Mouse (Mus musculus) stomach, embryonic 15.5 days (tissue): ENCODE data around the gene Tmem63b. TPM values are rescaled to one million over a fixed set of nuclear protein-coding genes. Genes with fewer than 3 reads are reported as not detected.

Source experiments
- ATAC-seq: fragments of 200-750 bp; cut with Nextera tagmentation; 2 replicates; pipeline ENCODE4 v1.8.0; 2017; ENCODE audit warnings: low read depth, moderate number of reproducible peaks, moderate TSS enrichment; ENCODE audit not compliant: insufficient read depth, low FRiP score
- H3K27ac ChIP-seq: fragments of 300-500 bp; sonication (generic); 2 replicates; pipeline ENCODE4 v1.5.1; 2015; ENCODE audit warnings: mild to moderate bottlenecking, inconsistent platforms
- H3K27me3 ChIP-seq: fragments of 300-500 bp; sonication (generic); replicated peaks from 2 replicates; pipeline ENCODE4 v1.6.1; 2015; ENCODE audit warnings: inconsistent platforms
- H3K36me3 ChIP-seq: fragments of 300-500 bp; sonication (generic); 2 replicates; pipeline ENCODE4 v1.6.1; 2015; ENCODE audit warnings: inconsistent platforms
- H3K4me1 ChIP-seq: fragments of 300-500 bp; sonication (generic); 2 replicates; pipeline ENCODE4 v1.6.1; 2015; ENCODE audit warnings: inconsistent platforms
- H3K4me2 ChIP-seq: fragments of 300-500 bp; sonication (generic); 2 replicates; pipeline ENCODE4 v1.6.1; 2015; ENCODE audit warnings: mild to moderate bottlenecking, inconsistent platforms
- H3K4me3 ChIP-seq: fragments of 300-500 bp; sonication (generic); replicated peaks from 2 replicates; pipeline ENCODE4 v1.5.1; 2015; ENCODE audit warnings: inconsistent platforms
- H3K9ac ChIP-seq: fragments of 300-500 bp; sonication (generic); 2 replicates; pipeline ENCODE4 v1.6.1; 2015; ENCODE audit warnings: inconsistent platforms
- H3K9me3 ChIP-seq: fragments of 300-500 bp; sonication (generic); 2 replicates; pipeline ENCODE4 v1.6.1; 2016; ENCODE audit warnings: inconsistent platforms
- WGBS: fragments of 180-500 bp; shearing (Covaris S2); methylation state at CpG from one replicate; pipeline ENCODE4 v1.1.7; 2015; 5-methylcytosine and 5-hydroxymethylcytosine counted together
- polyA plus RNA-seq: library from polyadenylated mRNA; unstranded; fragments of >200 nt; fragmentation: Nextera tagmentation; extraction: Ambion mirVana; gene quantifications from 2 replicates; pipeline ENCODE4 v1.2.1, GENCODE M21; 2015

The Tmem63b gene
- polyA plus RNA-seq = 39.8 and 43.3 TPM in 2 replicates

DNA sequence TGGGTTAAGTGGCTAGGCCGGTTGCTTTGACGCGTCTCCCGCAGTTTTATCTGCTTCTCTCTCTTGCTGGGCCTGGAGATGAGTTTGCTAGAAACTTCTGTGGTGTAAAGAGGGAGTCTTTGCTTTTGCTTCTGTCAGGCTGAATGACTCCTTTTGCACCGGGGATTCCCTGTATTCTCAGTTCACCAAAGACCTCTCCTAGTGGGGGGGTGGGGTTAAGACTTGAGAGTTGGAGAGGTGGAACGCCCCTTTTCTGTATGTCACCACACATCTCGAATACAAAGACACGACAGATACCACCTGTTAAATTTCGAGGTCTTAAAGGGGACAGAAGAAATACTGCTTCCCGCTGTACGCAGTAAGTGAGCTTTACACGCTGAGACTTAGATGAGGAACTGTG is at the start of gene Tmem63b:
Gene Tmem63b (minus strand): TSS at position 190 of the 400 bp plus-strand sequence.
- Histone ChIP-seq H3K4me2 (peak within 1 kb of the TSS; percentile 84), H3K9ac (peak within 1 kb of the TSS; percentile 96), H3K36me3 (no peaks in the 10 kb centered on the region), H3K4me1 (peaks cover 26% of the 10 kb centered on the region), H3K4me3 (peak within 1 kb of the TSS; percentile 93), H3K27me3 (no peaks in the 10 kb centered on the region), H3K9me3 (no peaks in the 10 kb centered on the region), H3K27ac (peak within 1 kb of the TSS; percentile 81)
- no peak for ATAC-seq
- 6% methylated on average over 12 of the region's 12 CpGs for WGBS

DNA sequence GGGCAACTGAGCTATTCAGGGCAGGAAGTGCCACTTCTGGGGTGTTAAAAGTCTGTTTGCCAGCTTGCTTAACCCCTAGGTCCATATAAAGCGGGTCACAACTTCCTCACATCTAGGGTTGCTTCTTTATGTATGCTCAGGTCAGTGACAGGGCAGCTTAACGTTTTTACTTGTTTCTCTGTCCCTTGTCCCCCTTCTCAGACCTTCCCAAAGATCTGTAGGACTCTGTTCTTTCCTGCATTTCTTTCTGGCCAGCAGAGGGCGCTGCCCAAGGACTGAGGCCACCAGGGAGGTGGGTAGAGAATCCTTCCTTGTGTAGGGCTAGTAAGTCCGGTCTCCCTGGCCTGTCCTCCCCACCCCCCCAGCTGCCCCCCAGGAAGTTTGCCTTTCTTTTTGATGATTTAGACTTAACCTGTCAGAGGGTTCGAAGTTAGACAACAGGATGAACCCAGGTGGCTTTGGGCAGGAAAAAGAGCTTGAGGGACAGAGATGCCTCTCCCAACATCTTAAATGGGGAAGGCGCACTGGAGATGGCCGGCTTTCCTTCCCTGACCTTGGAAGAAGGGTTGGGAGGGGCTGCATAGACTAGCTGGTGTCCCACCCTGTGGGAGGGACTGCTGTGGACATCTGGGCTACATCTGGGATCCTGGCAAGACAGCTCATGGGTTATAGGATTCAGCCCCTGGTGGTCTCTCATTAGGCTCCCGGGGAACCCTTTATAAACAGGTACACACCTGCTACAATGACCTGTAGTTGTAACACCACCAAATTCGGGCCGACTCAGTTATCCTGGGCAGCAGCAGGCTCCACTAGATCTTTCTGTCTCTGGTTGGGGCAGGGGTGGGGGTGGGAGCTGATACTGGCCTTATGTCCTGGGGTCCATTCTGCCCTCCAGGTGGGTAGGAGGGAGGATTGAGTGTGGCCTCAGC is 48.9 kb upstream of the Tmem63b start:
- WGBS = 7% methylated on average over 10 of the region's 10 CpGs
- Histone ChIP-seq H3K4me2 (peak overlapping the region; percentile 60), H3K9ac (peak overlapping the region; percentile 26; the same call in 1 of the 2 replicates), H3K4me3 (peak overlapping the region; percentile 44), H3K4me1 (peaks cover 39% of the 10 kb centered on the region), H3K27me3 (0 out of 2 replicates have a peak, but pooled peaks cover 2% of the 10 kb centered on the region), H3K36me3 (no peaks in the 10 kb centered on the region), H3K27ac (peak overlapping the region; percentile 94), H3K9me3 (no peaks in the 10 kb centered on the region)
- peak; percentile 38; the same call in 1 of the 2 replicates for ATAC-seq

DNA sequence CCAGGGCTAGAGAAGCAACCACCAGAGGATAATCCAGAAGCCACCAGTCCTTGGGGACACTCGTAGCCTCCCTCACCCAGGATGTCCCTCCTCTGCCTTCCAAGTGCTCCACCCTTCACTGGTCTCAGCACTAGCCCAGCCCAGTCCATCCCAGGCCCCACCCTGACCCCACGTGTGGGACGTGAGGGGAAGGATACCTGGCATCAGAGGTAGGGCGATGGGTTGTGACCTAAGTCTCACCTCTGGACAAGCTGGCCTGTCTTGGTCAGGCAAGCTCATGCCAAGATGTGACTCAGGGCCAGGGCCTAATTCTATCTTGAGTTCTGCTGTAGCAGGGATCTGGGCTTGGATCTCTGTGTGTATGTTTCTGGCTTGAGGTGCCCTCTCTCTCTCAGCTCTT is 48.2 kb upstream of the Tmem63b start:
- Histone ChIP-seq H3K4me1 (peaks cover 39% of the 10 kb centered on the region), H3K27me3 (0 out of 2 replicates have a peak, but pooled peaks cover 4% of the 10 kb centered on the region), H3K4me3 (no peak overlapping the region), H3K9me3 (no peaks in the 10 kb centered on the region), H3K9ac (no peak overlapping the region), H3K36me3 (no peaks in the 10 kb centered on the region), H3K4me2 (no peak overlapping the region; the same call in 1 of the 2 replicates), H3K27ac (peak overlapping the region; percentile 94)
- ATAC-seq = no peak
- 80% methylated on average over 4 of the region's 4 CpGs for WGBS

DNA sequence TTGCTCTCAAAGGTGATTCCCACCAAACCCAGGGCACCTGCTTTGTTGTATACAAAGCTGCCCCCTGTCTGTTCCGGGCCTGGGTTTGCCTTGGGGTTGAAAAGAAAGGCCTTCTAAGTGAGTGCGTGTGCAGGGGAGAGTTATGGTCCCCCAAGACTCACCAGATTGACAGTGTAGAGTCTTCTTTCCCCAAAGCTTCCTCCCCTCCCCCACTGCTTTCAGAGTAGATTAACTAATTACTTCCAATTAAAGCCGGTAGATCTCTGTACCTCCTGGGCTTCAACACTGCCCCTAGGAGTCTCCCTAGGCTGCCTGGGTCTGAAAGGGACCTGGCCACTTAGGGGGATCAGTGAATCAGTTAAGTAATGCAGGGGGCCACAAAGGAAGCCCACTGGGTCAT is 47.6 kb upstream of the Tmem63b start:
- H3K4me3 ChIP-seq = no peak overlapping the region
- H3K27ac ChIP-seq = peak overlapping the region; percentile 52
- H3K36me3 ChIP-seq = no peaks in the 10 kb centered on the region
- peak overlapping the region; percentile 90 for H3K4me2 ChIP-seq
- ATAC-seq = no peak
- H3K27me3 ChIP-seq = 0 out of 2 replicates have a peak, but pooled peaks cover 4% of the 10 kb centered on the region
- no peaks in the 10 kb centered on the region for H3K9me3 ChIP-seq
- WGBS = 22% methylated on average over 3 of the region's 3 CpGs
- H3K4me1 ChIP-seq = peaks cover 39% of the 10 kb centered on the region
- H3K9ac ChIP-seq = no peak overlapping the region

DNA sequence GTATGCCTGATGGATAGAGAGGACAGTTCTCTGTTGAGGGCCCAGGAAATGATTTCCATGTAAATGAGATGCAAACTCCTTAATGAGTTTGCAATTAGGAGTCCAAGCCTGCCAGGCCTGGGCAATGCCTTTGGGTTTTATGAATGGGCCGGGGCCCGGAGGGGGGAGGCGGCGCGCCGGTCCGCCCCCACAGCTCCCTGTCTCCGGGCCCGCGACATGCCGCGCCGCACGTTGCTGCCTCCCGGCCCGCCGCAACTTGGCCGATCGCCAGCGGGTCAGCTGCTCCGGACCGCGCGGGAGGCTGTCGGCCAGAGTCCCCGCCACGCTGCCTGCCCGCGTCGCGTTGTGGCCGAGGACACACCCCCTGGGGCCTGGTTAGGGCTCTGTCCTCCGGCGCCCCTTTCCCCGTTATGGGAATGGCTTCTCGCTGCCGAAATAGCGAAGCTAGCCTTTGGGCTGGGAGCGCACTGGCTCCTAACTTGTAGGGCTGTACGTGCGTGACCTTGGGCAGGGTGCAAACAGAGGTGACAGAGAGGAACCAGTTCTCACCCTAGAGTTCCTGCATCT is 47.1 kb upstream of the Tmem63b start, which contains the start of gene 1600014C23Rik:
Gene 1600014C23Rik (minus strand): TSS at position 110 of the 567 bp plus-strand sequence.
- Histone ChIP-seq H3K4me2 (peak within 1 kb of the TSS; percentile 90), H3K27ac (peak within 1 kb of the TSS; percentile 94), H3K27me3 (0 out of 2 replicates have a peak, but pooled peaks cover 4% of the 10 kb centered on the region), H3K9ac (peak within 1 kb of the TSS; percentile 22; the same call in 1 of the 2 replicates), H3K4me1 (peaks cover 39% of the 10 kb centered on the region), H3K9me3 (no peaks in the 10 kb centered on the region), H3K36me3 (no peaks in the 10 kb centered on the region), H3K4me3 (peak within 1 kb of the TSS; percentile 39)
- no peak for ATAC-seq
- WGBS = 2% methylated on average over 41 of the region's 41 CpGs

DNA sequence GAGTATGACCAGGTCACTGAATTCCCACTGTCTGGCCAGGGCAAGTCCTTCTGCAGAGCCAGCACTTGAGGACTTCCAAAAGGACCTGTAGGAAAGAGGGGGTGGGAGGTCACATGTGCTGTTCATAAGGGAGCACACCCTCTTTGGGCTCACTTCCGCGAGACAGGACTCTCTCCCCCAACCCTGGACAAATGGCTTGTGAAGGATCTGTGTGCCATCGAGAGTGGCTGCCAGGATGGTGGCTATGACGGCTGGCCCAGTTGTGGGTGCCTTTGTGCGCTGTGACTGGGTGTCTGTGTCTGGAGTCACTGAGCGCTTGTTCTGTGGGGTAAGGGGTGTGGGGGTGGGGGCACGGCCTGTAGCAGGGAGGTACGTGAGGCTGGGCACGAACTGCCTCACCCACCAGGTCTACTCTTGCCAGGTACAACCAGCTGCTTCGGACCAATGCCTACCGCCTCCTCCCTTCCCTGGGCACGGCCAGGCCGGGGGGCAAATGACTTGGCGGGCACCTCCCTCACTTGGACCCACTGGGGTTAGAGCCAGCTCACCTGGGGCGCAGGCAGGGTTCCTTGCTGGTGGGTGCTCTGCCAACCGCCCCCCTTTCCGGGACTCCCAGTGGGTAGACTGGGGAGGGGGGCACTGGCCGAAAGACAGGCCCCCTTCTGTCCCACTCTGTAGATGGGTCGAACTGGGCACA is 46.5 kb upstream of the Tmem63b start:
- Histone ChIP-seq H3K36me3 (no peaks in the 10 kb centered on the region), H3K4me1 (peaks cover 39% of the 10 kb centered on the region), H3K9ac (peak overlapping the region; percentile 22; the same call in 1 of the 2 replicates), H3K9me3 (no peaks in the 10 kb centered on the region), H3K4me2 (peak overlapping the region; percentile 90), H3K4me3 (peak overlapping the region; percentile 39), H3K27ac (no peak overlapping the region), H3K27me3 (0 out of 2 replicates have a peak, but pooled peaks cover 4% of the 10 kb centered on the region)
- 75% methylated on average over 19 of the region's 19 CpGs for WGBS
- no peak for ATAC-seq

DNA sequence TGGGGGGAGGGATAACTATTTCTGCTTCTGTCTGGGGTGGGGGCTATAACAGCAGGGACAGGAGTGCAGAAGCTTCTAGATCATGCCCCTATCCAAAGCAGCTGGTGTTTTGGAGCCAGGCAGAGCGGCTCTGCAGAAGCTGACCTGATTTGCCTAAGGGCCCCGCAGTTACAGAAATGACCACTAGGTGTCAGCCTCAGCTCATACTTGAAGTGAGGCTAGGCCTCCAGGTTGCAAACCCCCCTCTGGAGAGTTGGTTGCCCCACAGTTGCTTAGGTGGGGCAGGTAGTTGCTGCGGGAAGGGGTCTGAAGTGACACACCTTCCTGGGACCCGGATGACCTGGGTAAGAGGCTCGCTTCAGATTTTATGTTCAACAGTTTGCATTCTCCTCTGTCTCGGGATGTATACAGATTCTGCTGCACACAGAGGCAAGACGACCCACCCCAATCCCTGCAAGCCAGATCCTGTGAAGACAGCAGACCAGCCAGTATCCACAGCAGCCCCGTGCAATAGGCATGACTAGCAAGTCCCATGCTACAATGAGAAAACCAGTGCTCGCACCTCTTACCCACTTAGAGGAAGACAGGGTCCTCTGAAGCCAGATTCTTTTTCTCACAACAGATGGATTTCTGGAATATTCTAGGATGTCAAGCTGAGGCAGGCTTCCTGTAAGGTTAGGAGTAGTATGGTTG is 44.6 kb upstream of the Tmem63b start:
- 23% methylated on average over 9 of the region's 9 CpGs for WGBS

DNA sequence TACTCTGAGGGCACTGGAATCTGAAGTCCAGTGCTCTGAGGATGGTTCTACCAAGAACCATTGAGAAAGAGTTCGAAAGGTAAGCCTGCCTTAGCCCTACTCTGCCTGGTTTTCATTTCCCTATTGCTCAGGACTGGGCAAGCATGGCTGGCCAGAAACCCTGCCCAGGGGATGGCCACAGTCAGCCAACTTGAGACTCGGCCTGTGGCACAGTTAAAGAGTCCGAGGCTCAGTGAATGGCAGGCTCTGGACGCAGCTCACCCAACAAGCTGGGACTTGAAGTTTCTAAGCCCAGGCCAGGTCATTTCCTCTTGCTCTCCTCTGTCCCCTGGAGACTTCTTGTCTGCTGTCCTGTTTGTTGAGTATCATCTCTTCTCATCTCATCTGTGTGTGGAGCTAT is 44.0 kb upstream of the Tmem63b start:
- Histone ChIP-seq H3K9me3 (no peaks in the 10 kb centered on the region), H3K4me1 (peaks cover 30% of the 10 kb centered on the region), H3K27me3 (0 out of 2 replicates have a peak, but pooled peaks cover 4% of the 10 kb centered on the region), H3K9ac (no peak overlapping the region), H3K27ac (no peak overlapping the region), H3K4me2 (no peak overlapping the region), H3K4me3 (no peak overlapping the region), H3K36me3 (no peaks in the 10 kb centered on the region)
- ATAC-seq = no peak
- WGBS = 92% methylated on average over 4 of the region's 4 CpGs

More for the DNA sequence above, 44.6 kb upstream of the Tmem63b start:
- no peak overlapping the region for H3K9ac ChIP-seq
- H3K4me3 ChIP-seq = no peak overlapping the region
- H3K4me2 ChIP-seq = 0 out of 2 replicates have a peak overlapping the region, but pooled peaks have one; percentile 14
- ATAC-seq = no peak
- no peak overlapping the region for H3K27ac ChIP-seq
- H3K36me3 ChIP-seq = no peaks in the 10 kb centered on the region
- peaks cover 35% of the 10 kb centered on the region for H3K4me1 ChIP-seq
- 0 out of 2 replicates have a peak, but pooled peaks cover 4% of the 10 kb centered on the region for H3K27me3 ChIP-seq
- no peaks in the 10 kb centered on the region for H3K9me3 ChIP-seq

DNA sequence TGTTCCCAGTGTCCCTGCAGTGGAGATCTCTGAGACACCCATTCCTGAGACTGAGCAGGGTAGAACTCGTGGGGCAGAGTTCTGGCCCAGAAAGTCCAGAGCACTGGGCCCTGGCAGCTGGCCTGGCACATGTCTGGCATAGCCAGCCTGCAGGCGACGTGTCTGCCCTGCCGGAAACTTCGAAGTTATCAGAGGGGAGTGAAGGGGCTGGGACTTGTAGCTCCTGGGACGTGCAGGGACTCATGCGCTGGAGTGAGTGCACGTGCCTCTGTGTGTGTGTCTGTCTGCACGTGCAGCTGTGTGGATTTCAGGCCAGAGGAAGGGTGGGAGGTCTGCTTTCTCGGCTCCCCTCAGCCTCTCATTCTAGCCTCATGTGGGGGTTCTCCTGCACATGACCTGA is 42.7 kb upstream of the Tmem63b start:
- Histone ChIP-seq H3K27me3 (0 out of 2 replicates have a peak, but pooled peaks cover 4% of the 10 kb centered on the region), H3K4me2 (no peak overlapping the region), H3K27ac (no peak overlapping the region), H3K4me1 (peaks cover 16% of the 10 kb centered on the region), H3K4me3 (no peak overlapping the region), H3K9me3 (no peaks in the 10 kb centered on the region), H3K9ac (no peak overlapping the region), H3K36me3 (no peaks in the 10 kb centered on the region)
- 58% methylated on average over 10 of the region's 10 CpGs for WGBS
- ATAC-seq = no peak

DNA sequence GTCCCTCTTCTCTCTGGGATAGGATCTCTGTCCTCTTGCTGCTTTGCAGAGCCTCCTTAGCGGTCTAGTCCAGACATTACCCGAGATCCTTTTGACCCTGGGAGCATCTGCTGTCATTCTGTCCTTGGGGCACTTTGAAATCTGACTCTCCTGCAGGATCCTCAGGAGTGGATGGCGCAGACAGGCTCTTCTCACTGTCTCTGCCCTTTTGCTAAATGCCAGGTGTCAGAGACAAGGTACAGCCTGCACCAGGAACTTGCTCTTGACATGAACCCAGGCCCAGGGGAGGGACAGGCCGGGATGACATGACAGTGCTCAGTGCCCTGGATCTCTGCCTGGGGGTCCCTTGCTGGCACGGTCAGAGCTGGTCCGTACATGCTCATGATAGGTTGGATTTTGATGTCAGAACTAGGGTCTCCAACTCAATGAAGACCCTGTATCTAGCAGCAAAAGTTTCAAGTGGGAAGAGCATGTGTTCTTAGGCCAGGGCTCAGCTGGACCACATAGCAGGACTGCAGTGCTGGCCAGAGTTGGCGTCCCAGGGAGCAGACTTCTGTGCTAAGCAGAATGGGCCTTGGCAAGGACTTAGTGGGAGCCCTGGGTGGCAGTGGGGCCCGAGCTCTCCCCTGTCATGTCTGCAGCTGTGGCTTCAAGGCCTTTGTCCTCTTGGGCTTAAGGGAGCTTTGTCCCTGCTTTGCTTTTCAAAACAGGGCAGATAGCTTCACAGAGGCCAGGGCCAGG is 41.4 kb upstream of the Tmem63b start:
- no peaks in the 10 kb centered on the region for H3K36me3 ChIP-seq
- H3K4me3 ChIP-seq = no peak overlapping the region
- WGBS = 69% methylated on average over 8 of the region's 8 CpGs
- no peak overlapping the region for H3K27ac ChIP-seq
- peaks cover 6% of the 10 kb centered on the region for H3K4me1 ChIP-seq
- 0 out of 2 replicates have a peak, but pooled peaks cover 4% of the 10 kb centered on the region for H3K27me3 ChIP-seq
- H3K9ac ChIP-seq = no peak overlapping the region
- H3K4me2 ChIP-seq = no peak overlapping the region
- no peaks in the 10 kb centered on the region for H3K9me3 ChIP-seq
- no peak for ATAC-seq
